Mouse (Mus musculus) intestine, embryonic 16.5 days (tissue): ENCODE measurements around the gene Hsdl2. TPM values are rescaled to one million over a fixed set of nuclear protein-coding genes. Genes with fewer than 3 reads are reported as not detected.
A peak's percentile ranks its signal among the peaks of the same experiment; 100 is the strongest.

ENCODE experiments used
- ATAC-seq: fragments of 200-750 bp; cut with Nextera tagmentation; 2 replicates; pipeline ENCODE4 v1.8.0; 2017; ENCODE audit warnings: moderate TSS enrichment, moderate library complexity
- H3K27ac ChIP-seq: fragments of 300-500 bp; sonication (generic); 2 replicates; pipeline ENCODE4 v1.5.1; 2014; ENCODE audit warnings: mild to moderate bottlenecking, low read length
- H3K27me3 ChIP-seq: fragments of 300-500 bp; sonication (generic); replicated peaks from 2 replicates; pipeline ENCODE4 v1.6.1; 2014; ENCODE audit warnings: low read length, control low read depth, mixed read lengths; ENCODE audit not compliant: control insufficient read depth, insufficient read depth
- H3K36me3 ChIP-seq: fragments of 300-500 bp; sonication (generic); 2 replicates; pipeline ENCODE4 v1.6.1; 2014; ENCODE audit warnings: low read length, control low read depth; ENCODE audit not compliant: control insufficient read depth, insufficient read depth
- H3K4me1 ChIP-seq: fragments of 300-500 bp; sonication (generic); 2 replicates; pipeline ENCODE4 v1.6.1; 2014; ENCODE audit warnings: low read length, control low read depth, mixed read lengths; ENCODE audit not compliant: control insufficient read depth, insufficient read depth
- H3K4me2 ChIP-seq: fragments of 300-500 bp; sonication (generic); 2 replicates; pipeline ENCODE4 v1.6.1; 2014; ENCODE audit warnings: low read depth, low read length, control low read depth
- H3K4me3 ChIP-seq: fragments of 300-500 bp; sonication (generic); 2 replicates; pipeline ENCODE4 v1.5.1; 2014; ENCODE audit warnings: mild to moderate bottlenecking, low read length
- H3K9ac ChIP-seq: fragments of 300-500 bp; sonication (generic); 2 replicates; pipeline ENCODE4 v1.6.1; 2014; ENCODE audit warnings: low read depth, low read length
- H3K9me3 ChIP-seq: fragments of 300-500 bp; sonication (generic); 2 replicates; pipeline ENCODE4 v1.6.1; 2016; ENCODE audit warnings: low read length, control low read depth; ENCODE audit not compliant: control insufficient read depth
- WGBS: fragments of 180-500 bp; shearing (Covaris S2); extraction: QIAGEN DNeasy Blood & Tissue Kit; methylation state at CpG from one replicate; pipeline ENCODE4 v1.1.7; 2014; 5-methylcytosine and 5-hydroxymethylcytosine counted together
- polyA plus RNA-seq: library from polyadenylated mRNA; unstranded; fragments of >200 nt; fragmentation: Nextera tagmentation; extraction: Ambion mirVana; gene quantifications from 2 replicates; pipeline ENCODE4 v1.2.1, GENCODE M21; 2015

Gene Hsdl2
- polyA plus RNA-seq, result 18.8 and 19.1 TPM in 2 replicates

DNA sequence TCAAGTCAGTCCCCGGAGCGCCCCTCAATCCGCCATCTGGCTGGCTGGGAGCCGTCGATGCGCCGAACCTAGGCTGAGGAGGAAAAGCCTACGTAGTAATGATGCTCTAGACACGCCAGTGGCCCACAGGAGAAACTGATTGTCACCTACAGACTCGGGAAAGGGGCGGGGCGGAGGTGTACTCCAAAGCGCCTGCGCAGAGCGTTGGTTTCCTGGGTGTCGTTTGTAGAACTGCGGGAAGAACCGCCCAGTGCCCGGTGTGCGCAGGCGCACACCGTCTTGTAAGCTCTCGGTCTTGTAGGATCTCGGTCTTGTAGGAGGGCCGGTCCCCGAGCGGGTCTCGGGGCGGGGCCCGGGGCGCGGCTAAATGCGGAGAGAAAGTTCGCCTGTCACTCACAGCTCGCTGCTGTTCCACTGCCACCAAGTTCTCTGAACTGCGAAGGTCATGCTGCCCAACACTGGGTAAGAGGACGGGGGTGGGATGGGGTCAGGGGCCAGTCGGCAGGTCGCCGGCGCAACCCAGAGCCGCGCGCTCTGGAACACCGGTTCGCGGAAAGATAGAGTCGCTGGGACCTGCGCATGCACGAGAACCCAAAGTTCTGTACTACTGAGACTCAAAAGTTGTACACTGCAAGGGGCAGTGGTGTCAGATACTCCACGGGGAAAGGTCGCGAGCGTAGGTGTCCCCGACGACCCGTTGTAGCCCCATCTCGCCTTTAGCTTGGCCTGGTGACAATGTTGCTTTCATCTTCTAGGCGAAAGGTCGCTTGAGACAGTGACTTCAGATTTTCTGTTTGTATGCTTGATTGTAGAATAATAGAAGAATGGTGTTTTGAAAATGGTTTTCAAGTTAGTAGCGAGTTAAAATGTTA is at the start of gene Hsdl2:
Hsdl2 (plus strand) TSS at position 250 of the 872 bp plus-strand sequence.
- peak; percentile 98 for ATAC-seq
- under 1% methylated on average over 61 of the region's 61 CpGs for WGBS
- Histone ChIP-seq H3K9me3 (no peaks in the 10 kb centered on the region), H3K4me3 (peak within 1 kb of the TSS; percentile 65), H3K27me3 (no peaks in the 10 kb centered on the region), H3K27ac (peak within 1 kb of the TSS; percentile 80), H3K9ac (peak within 1 kb of the TSS; percentile 68), H3K4me1 (0 out of 2 replicates have a peak, but pooled peaks cover 3% of the 10 kb centered on the region), H3K4me2 (peak within 1 kb of the TSS; percentile 77), H3K36me3 (no peaks in the 10 kb centered on the region)

DNA sequence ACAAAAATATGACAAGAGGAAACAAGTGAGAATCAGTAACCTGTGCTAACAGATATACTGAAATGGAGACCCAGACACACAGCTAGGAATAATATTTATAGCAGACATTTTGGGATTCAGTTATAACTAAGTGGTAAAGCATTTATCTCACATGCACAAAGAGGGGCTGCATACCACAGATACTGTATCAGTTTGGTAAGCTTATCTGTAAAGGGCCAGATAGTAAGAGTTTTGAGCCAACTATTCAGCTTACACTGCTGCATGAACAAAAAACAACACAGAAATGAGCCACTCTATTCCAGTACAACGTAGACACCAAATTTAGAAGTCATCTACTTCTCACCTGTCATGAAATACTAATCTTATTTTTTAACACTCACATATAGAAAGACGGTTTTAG is 48.1 kb upstream of the Hsdl2 start:
- H3K4me1 ChIP-seq, result peaks cover 4% of the 10 kb centered on the region
- H3K9me3 ChIP-seq, result no peaks in the 10 kb centered on the region
- no peak for ATAC-seq
- no peak overlapping the region for H3K27ac ChIP-seq
- H3K36me3 ChIP-seq, result no peaks in the 10 kb centered on the region
- H3K27me3 ChIP-seq, result no peaks in the 10 kb centered on the region
- no peak overlapping the region for H3K4me3 ChIP-seq
- no peak overlapping the region for H3K4me2 ChIP-seq
- 77% methylated on average over 2 of the region's 2 CpGs for WGBS
- no peak overlapping the region for H3K9ac ChIP-seq

- Histone ChIP-seq H3K4me2 (no peak overlapping the region), H3K4me3 (no peak overlapping the region), H3K4me1 (peaks cover 4% of the 10 kb centered on the region), H3K9ac (no peak overlapping the region), H3K9me3 (no peaks in the 10 kb centered on the region), H3K27me3 (no peaks in the 10 kb centered on the region), H3K27ac (no peak overlapping the region), H3K36me3 (no peaks in the 10 kb centered on the region)
- ATAC-seq, result no peak
These were observed 45.7 kb upstream of the Hsdl2 start for GRCm38 (mm10) chr4:59535624-59536023.

DNA sequence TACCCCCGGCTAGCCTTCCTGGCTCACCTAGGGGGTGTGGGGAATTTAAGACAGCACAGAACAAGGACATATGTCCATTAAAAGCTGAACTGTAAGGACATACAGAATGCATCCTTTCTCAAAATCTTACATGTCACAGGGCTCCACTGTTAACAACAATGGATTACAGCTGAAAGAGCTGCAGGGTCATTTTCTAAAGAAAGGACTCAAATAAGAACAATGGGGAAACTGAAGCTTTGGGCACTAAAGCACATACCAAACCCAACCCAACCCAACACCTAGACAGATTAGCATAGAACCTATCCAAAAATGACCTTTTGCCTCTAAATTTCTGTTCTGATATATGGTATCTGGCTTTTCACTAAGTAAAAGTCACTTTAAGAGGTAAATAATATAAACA is 45.1 kb upstream of the Hsdl2 start:
- no peaks in the 10 kb centered on the region for H3K36me3 ChIP-seq
- 85% methylated on average over 1 of the region's 1 CpGs for WGBS
- no peak overlapping the region for H3K4me2 ChIP-seq
- no peak overlapping the region for H3K9ac ChIP-seq
- no peaks in the 10 kb centered on the region for H3K27me3 ChIP-seq
- peaks cover 2% of the 10 kb centered on the region for H3K4me1 ChIP-seq
- H3K4me3 ChIP-seq, result no peak overlapping the region
- H3K9me3 ChIP-seq, result no peaks in the 10 kb centered on the region
- ATAC-seq, result no peak
- no peak overlapping the region for H3K27ac ChIP-seq

DNA sequence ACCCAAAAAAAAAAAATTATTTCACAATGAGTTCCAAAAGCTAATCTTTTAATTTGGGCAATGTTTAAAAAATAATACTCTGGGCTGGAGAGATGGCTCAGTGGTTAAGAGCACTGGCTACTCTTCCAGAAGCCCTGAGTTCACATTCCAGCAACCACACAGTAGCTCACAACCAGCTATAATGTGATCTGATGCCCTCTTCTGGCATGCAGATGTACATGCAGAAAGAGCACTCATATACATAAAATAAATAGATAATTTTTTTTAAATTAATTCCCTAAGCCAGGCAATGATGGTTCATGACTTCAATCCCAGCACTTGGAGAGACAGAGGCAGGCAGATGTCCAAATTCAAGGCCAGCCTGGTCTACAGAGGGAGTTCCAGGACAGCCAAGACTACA is 38.4 kb upstream of the Hsdl2 start:
- H3K9me3 ChIP-seq, result no peaks in the 10 kb centered on the region
- peaks cover 8% of the 10 kb centered on the region; the same call in 1 of the 2 replicates for H3K4me1 ChIP-seq
- H3K27me3 ChIP-seq, result no peaks in the 10 kb centered on the region
- H3K9ac ChIP-seq, result no peak overlapping the region
- no peak overlapping the region for H3K27ac ChIP-seq
- ATAC-seq, result no peak
- H3K4me2 ChIP-seq, result no peak overlapping the region
- no peaks in the 10 kb centered on the region for H3K36me3 ChIP-seq
- no peak overlapping the region for H3K4me3 ChIP-seq

DNA sequence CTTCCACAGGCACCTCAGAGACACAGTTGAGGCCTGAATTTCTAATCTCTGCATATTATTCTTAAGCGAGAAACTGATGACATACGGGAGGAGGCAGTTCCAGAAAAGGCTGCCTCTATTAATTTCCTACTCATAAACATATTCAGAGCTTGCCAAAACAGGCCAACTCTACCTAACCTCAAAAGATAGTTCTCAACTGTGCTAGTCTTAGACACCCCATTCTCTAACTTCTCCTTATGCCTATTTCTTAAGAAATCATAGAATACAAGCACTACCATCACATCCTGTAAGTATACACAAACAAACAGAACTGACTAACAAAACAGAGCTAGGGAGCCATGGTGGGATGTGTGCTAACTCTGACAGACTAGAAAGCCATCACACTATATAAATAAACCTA is 36.7 kb upstream of the Hsdl2 start:
- Histone ChIP-seq H3K9ac (no peak overlapping the region), H3K4me2 (no peak overlapping the region), H3K9me3 (no peaks in the 10 kb centered on the region), H3K4me1 (peaks cover 8% of the 10 kb centered on the region; the same call in 1 of the 2 replicates), H3K27me3 (no peaks in the 10 kb centered on the region), H3K27ac (no peak overlapping the region), H3K4me3 (no peak overlapping the region), H3K36me3 (no peaks in the 10 kb centered on the region)
- ATAC-seq, result no peak
- 66% methylated on average over 2 of the region's 2 CpGs for WGBS

DNA sequence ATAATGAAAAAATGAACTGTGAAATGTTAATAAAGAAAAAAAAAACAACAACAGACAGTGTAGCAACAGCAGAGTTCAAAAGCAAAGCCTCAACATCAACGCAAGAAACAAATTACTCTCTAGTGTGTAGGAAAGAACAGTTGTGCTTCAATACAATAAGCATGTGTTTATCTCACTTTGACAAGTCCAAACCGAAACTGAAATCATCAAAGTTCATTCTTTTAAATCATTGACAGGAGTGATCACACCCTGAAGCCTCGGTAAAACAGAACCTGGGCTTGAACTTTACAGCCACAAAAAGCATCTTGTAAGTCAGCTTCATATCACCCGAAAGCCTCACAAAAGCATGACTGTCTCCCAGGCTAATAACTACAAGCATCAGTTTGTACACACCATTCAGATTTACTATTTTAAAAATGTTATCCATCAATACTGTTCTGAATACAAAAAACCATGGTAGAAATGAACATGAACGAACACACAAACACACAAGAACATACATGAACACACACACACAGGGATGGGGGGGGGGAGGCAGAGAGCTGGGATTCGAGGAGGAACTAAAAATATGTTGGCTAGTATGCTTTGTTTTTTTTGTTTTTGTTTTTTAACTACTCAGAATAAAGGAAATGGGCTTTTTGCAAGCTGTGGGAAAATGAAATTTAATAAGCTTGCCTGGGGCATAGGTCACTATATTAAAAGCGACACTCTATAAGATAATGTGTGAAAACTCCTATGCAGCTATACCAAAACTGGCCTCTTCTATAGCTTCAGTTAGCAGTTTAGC is 34.9 kb upstream of the Hsdl2 start:
- H3K27me3 ChIP-seq, result no peaks in the 10 kb centered on the region
- no peak overlapping the region for H3K9ac ChIP-seq
- peak overlapping the region; percentile 23 for H3K4me3 ChIP-seq
- H3K27ac ChIP-seq, result peak overlapping the region; percentile 41; the same call in 1 of the 2 replicates
- peak overlapping the region; percentile 51 for H3K4me2 ChIP-seq
- no peaks in the 10 kb centered on the region for H3K9me3 ChIP-seq
- H3K36me3 ChIP-seq, result no peaks in the 10 kb centered on the region
- WGBS, result 38% methylated on average over 7 of the region's 7 CpGs
- H3K4me1 ChIP-seq, result peaks cover 8% of the 10 kb centered on the region; the same call in 1 of the 2 replicates
- ATAC-seq, result no peak

GRCm38 (mm10) chr4:59547136-59547889 is 34.0 kb upstream of the Hsdl2 start:
- Histone ChIP-seq H3K4me3 (peak overlapping the region; percentile 93), H3K27me3 (no peaks in the 10 kb centered on the region), H3K9me3 (no peaks in the 10 kb centered on the region), H3K4me1 (peaks cover 8% of the 10 kb centered on the region; the same call in 1 of the 2 replicates), H3K27ac (peak overlapping the region; percentile 65), H3K4me2 (peak overlapping the region; percentile 51), H3K9ac (peak overlapping the region; percentile 97; the same call in 1 of the 2 replicates), H3K36me3 (no peaks in the 10 kb centered on the region)
- 15% methylated on average over 11 of the region's 11 CpGs for WGBS
- ATAC-seq, result no peak
